Mouse (Mus musculus) heart, adult 2 months (tissue): Measurements from ENCODE around the gene Gm6899.

Experiments used
- CTCF ChIP-seq: fragments of 200-600 bp; IDR thresholded peaks from 2 replicates; pipeline ENCODE4 v1.8.1; 2022; ENCODE audit warnings: antibody characterized with exemption, mild to moderate bottlenecking, moderate library complexity
- EP300 ChIP-seq: fragments of 200-500 bp; IDR thresholded peaks from 2 replicates; pipeline ENCODE4 v1.6.1; 2011; ENCODE audit warnings: low read depth, low read length, control low read depth; ENCODE audit not compliant: insufficient read depth
- POLR2A ChIP-seq: fragments of 200-500 bp; IDR thresholded peaks from 2 replicates; pipeline ENCODE4 v1.6.1; 2011; ENCODE audit warnings: mild to moderate bottlenecking, low read depth, low read length, control low read depth; ENCODE audit not compliant: insufficient read depth

GRCm38 (mm10) chr11:26618475-26619223, 25.6 kb downstream of the Gm6899 start:
- no peak for TF ChIP-seq POLR2A
- TF ChIP-seq CTCF, result no peak
- TF ChIP-seq EP300, result no peak
